Mouse (Mus musculus) stomach, postnatal 0 days (tissue): ENCODE data around the gene Coro7.

Source experiments
- CTCF ChIP-seq: IDR thresholded peaks from 2 replicates; pipeline ENCODE4 v1.5.1; 2016; ENCODE audit warnings: antibody characterized with exemption, low read depth, mild to moderate bottlenecking, moderate library complexity
- EP300 ChIP-seq: optimal IDR thresholded peaks from 2 replicates; pipeline ENCODE3; 2016; ENCODE audit warnings: antibody characterized with exemption

DNA sequence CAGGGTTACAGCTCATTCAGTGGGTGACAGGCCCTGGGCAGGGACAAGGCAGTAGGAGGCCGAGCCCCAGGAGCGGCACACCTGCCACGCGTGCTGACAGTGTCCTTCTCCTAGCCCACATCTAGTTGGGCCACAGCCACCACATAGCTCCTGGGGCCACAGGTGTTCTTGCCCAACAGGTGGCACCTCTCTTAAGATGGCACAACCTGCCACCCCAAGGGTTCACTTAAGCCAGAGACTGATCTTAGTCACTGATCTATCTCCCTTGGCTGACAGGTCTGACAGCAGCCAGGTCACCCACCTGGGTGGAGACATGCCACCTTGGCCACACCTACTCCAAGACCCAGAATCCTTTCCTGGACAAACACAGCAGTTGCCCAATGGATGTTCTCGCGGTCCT, 36.6 kb downstream of the Coro7 start:
- TF ChIP-seq CTCF (no peak), EP300 (peak; percentile 81)
